Mouse (Mus musculus) lung, embryonic 15.5 days (tissue): ENCODE results near the gene Twist1. TPM values are rescaled to one million over a fixed set of nuclear protein-coding genes. Genes with fewer than 3 reads are reported as not detected.

ENCODE experiments used
- ATAC-seq: fragments of 200-750 bp; cut with Nextera tagmentation; 2 replicates; pipeline ENCODE4 v1.8.0; 2017; ENCODE audit warnings: moderate number of reproducible peaks, borderline replicate concordance; ENCODE audit not compliant: low FRiP score, low TSS enrichment; ENCODE audit errors: extremely low read depth
- H3K27ac ChIP-seq: fragments of 300-500 bp; sonication (generic); 2 replicates; pipeline ENCODE4 v1.5.1; 2015; ENCODE audit warnings: moderate library complexity, mild to moderate bottlenecking, inconsistent platforms
- H3K27me3 ChIP-seq: fragments of 300-500 bp; sonication (generic); 2 replicates; pipeline ENCODE4 v1.6.1; 2015; ENCODE audit warnings: inconsistent platforms
- H3K36me3 ChIP-seq: fragments of 300-500 bp; sonication (generic); 2 replicates; pipeline ENCODE4 v1.6.1; 2015; ENCODE audit warnings: inconsistent platforms
- H3K4me1 ChIP-seq: fragments of 300-500 bp; sonication (generic); 2 replicates; pipeline ENCODE4 v1.6.1; 2015; ENCODE audit warnings: inconsistent platforms
- H3K4me2 ChIP-seq: fragments of 300-500 bp; sonication (generic); 2 replicates; pipeline ENCODE4 v1.6.1; 2015; ENCODE audit warnings: inconsistent platforms, mild to moderate bottlenecking, moderate library complexity
- H3K4me3 ChIP-seq: fragments of 300-500 bp; sonication (generic); 2 replicates; pipeline ENCODE4 v1.5.1; 2015; ENCODE audit warnings: mild to moderate bottlenecking, inconsistent platforms
- H3K9ac ChIP-seq: fragments of 300-500 bp; sonication (generic); 2 replicates; pipeline ENCODE4 v1.6.1; 2015; ENCODE audit warnings: inconsistent platforms
- H3K9me3 ChIP-seq: fragments of 300-500 bp; sonication (generic); 2 replicates; pipeline ENCODE4 v1.6.1; 2016; ENCODE audit warnings: inconsistent platforms
- WGBS: fragments of 180-500 bp; shearing (Covaris S2); methylation state at CpG from one replicate; pipeline ENCODE4 v1.1.7; 2015; 5-methylcytosine and 5-hydroxymethylcytosine counted together
- polyA plus RNA-seq: library from polyadenylated mRNA; unstranded; fragments of >200 nt; fragmentation: Nextera tagmentation; extraction: Ambion mirVana; gene quantifications from 2 replicates; pipeline ENCODE4 v1.2.1, GENCODE M21; 2015

Twist1 gene
- polyA plus RNA-seq, 1 experiment from 2014 or later: 1.2 TPM

GRCm38 (mm10) chr12:33968041-33968897 is 10.8 kb downstream of the Twist1 start:
- Histone ChIP-seq H3K27ac (no peak overlapping the region), H3K4me3 (no peak overlapping the region), H3K9ac (no peak overlapping the region), H3K4me2 (no peak overlapping the region), H3K36me3 (no peaks in the 10 kb centered on the region), H3K27me3 (peaks cover 94% of the 10 kb centered on the region), H3K4me1 (peaks cover 15% of the 10 kb centered on the region), H3K9me3 (no peaks in the 10 kb centered on the region)
- WGBS: 2% methylated on average over 37 of the region's 37 CpGs
- no peak for ATAC-seq

GRCm38 (mm10) chr12:33968898-33969178 is 11.4 kb downstream of the Twist1 start:
- WGBS: 22% methylated on average over 4 of the region's 4 CpGs

GRCm38 (mm10) chr12:33980159-33980558 is 22.7 kb downstream of the Twist1 start:
- WGBS: 75% methylated on average over 4 of the region's 4 CpGs
- H3K4me3 ChIP-seq: no peak overlapping the region
- H3K9me3 ChIP-seq: no peaks in the 10 kb centered on the region
- no peak overlapping the region for H3K27ac ChIP-seq
- ATAC-seq: no peak
- no peaks in the 10 kb centered on the region for H3K4me1 ChIP-seq
- no peaks in the 10 kb centered on the region for H3K36me3 ChIP-seq
- peaks cover 9% of the 10 kb centered on the region; the same call in 1 of the 2 replicates for H3K27me3 ChIP-seq
- H3K9ac ChIP-seq: no peak overlapping the region
- H3K4me2 ChIP-seq: no peak overlapping the region

More at GRCm38 (mm10) chr12:33968898-33969178, 11.4 kb downstream of the Twist1 start:
- no peaks in the 10 kb centered on the region for H3K36me3 ChIP-seq
- peaks cover 94% of the 10 kb centered on the region for H3K27me3 ChIP-seq
- no peak overlapping the region for H3K4me3 ChIP-seq
- no peak for ATAC-seq
- peaks cover 15% of the 10 kb centered on the region for H3K4me1 ChIP-seq
- no peak overlapping the region for H3K9ac ChIP-seq
- no peaks in the 10 kb centered on the region for H3K9me3 ChIP-seq
- H3K27ac ChIP-seq: no peak overlapping the region
- H3K4me2 ChIP-seq: no peak overlapping the region

- Histone ChIP-seq H3K4me2 (no peak overlapping the region), H3K4me1 (no peaks in the 10 kb centered on the region), H3K27ac (no peak overlapping the region), H3K36me3 (no peaks in the 10 kb centered on the region), H3K9ac (no peak overlapping the region), H3K9me3 (no peaks in the 10 kb centered on the region), H3K4me3 (no peak overlapping the region), H3K27me3 (0 out of 2 replicates have a peak, but pooled peaks cover 5% of the 10 kb centered on the region)
- WGBS: 45% methylated on average over 7 of the region's 7 CpGs
- no peak for ATAC-seq
Observed at GRCm38 (mm10) chr12:33981433-33981832, 24.0 kb downstream of the Twist1 start.

- no peak for ATAC-seq
- H3K27me3 ChIP-seq: no peaks in the 10 kb centered on the region
- H3K9me3 ChIP-seq: no peaks in the 10 kb centered on the region
- H3K4me1 ChIP-seq: no peaks in the 10 kb centered on the region
- WGBS: 77% methylated on average over 3 of the region's 3 CpGs
- H3K9ac ChIP-seq: no peak overlapping the region
- H3K4me3 ChIP-seq: no peak overlapping the region
- no peaks in the 10 kb centered on the region for H3K36me3 ChIP-seq
- no peak overlapping the region for H3K4me2 ChIP-seq
- H3K27ac ChIP-seq: no peak overlapping the region
Observed at GRCm38 (mm10) chr12:33993127-33993526, 35.7 kb downstream of the Twist1 start.

Other genes with a start within 250 kb of the Twist1 start
- gene Ferd3l, start 29.2 kb upstream of the Twist1 start, polyA plus RNA-seq: not detected in 2 replicates